Mouse (Mus musculus): ENCODE data around the gene BC049715. TPM values are rescaled to one million over a fixed set of nuclear protein-coding genes. Genes with fewer than 3 reads are reported as not detected.

Gene BC049715
- total and polyA plus RNA-seq, 3 experiments, result 0.27 to 1.2 TPM; not detected in 1

- DNase-seq (ENCODE audit: low read depth, low spot score), result no peak
- H3K4me1 ChIP-seq (ENCODE audit: control insufficient read depth in 1 of 2, insufficient read depth in 2 of 2, low read length in 2 of 2), result peaks cover 0 to 4% of the 10 kb centered on the region in 2 experiments; a peak in 2 of 4 replicates
- peaks cover under 1% of the 10 kb centered on the region for H3K79me2 ChIP-seq (ENCODE audit: control insufficient read depth, insufficient read depth, low read length, poor library complexity)
- TF ChIP-seq CHD1 (IDR thresholded peaks at IDR 0.05; ENCODE audit: low read depth, low read length) (no peak), ZNF384 (IDR thresholded peaks at IDR 0.05; ENCODE audit: low read depth, low read length) (no peak), UBTF (IDR thresholded peaks at IDR 0.05; ENCODE audit: borderline replicate concordance, insufficient read depth, low read depth, low read length) (no peak), TBP (IDR thresholded peaks at IDR 0.05; ENCODE audit: low read depth, low read length) (0 out of 2 replicates have a peak, but pooled peaks have one; percentile 29), CTCF (IDR thresholded peaks at IDR 0.05 in 2 of 3, conservative IDR thresholded peaks at IDR 0.05 in 1 of 3; ENCODE audit: control insufficient read depth in 1 of 3, insufficient read depth in 1 of 3, low read depth in 2 of 3, low read length in 3 of 3, poor library complexity in 1 of 3, severe bottlenecking in 1 of 3) (no peak), TAL1 (IDR thresholded peaks at IDR 0.05; ENCODE audit: low read length) (peak; percentile 23; the same call in 1 of the 2 replicates), ZKSCAN1 (IDR thresholded peaks at IDR 0.05; ENCODE audit: low read depth, low read length) (no peak), GATA1 (IDR thresholded peaks at IDR 0.05; ENCODE audit: low read depth, low read length) (peak; percentile 82)
- peaks cover 0 to 13% of the 10 kb centered on the region in 2 experiments; a peak in 2 of 4 replicates for H3K36me3 ChIP-seq (ENCODE audit: control insufficient read depth in 1 of 2, insufficient read depth in 2 of 2, low read length in 2 of 2)
- H3K4me3 ChIP-seq (ENCODE audit: control insufficient read depth in 1 of 2, insufficient read depth in 1 of 2, low read depth in 2 of 2, low read length in 2 of 2), result peak overlapping the region; percentile 3 to 32; a peak in 3 of 4 replicates
- no peaks in the 10 kb centered on the region for H3K27me3 ChIP-seq (ENCODE audit: control insufficient read depth in 1 of 2, insufficient read depth in 2 of 2, low read length in 2 of 2)
- peak overlapping the region; percentile 77 for H3K9ac ChIP-seq (ENCODE audit: control insufficient read depth, low read depth, low read length, poor library complexity, severe bottlenecking)
- peak overlapping the region; percentile 99 for H3K27ac ChIP-seq (ENCODE audit: control insufficient read depth, low read depth, low read length)
- H3K9me3 ChIP-seq (replicated peaks; ENCODE audit: insufficient read depth, low read length), result no peaks in the 10 kb centered on the region
Observed at GRCm38 (mm10) chr6:136803093-136803738, 24.2 kb upstream of the BC049715 start.

- Histone ChIP-seq H3K27me3 (ENCODE audit: control insufficient read depth in 1 of 2, insufficient read depth in 2 of 2, low read length in 2 of 2) (no peaks in the 10 kb centered on the region), H3K36me3 (ENCODE audit: control insufficient read depth in 1 of 2, insufficient read depth in 2 of 2, low read length in 2 of 2) (peaks cover 0 to 13% of the 10 kb centered on the region in 2 experiments; a peak in 2 of 4 replicates), H3K9ac (ENCODE audit: control insufficient read depth, low read depth, low read length, poor library complexity, severe bottlenecking) (peak within 1 kb of the TSS; percentile 77), H3K27ac (ENCODE audit: control insufficient read depth, low read depth, low read length) (peak within 1 kb of the TSS; percentile 99), H3K79me2 (ENCODE audit: control insufficient read depth, insufficient read depth, low read length, poor library complexity) (peaks cover 9% of the 10 kb centered on the region), H3K9me3 (replicated peaks; ENCODE audit: insufficient read depth, low read length) (no peaks in the 10 kb centered on the region), H3K4me1 (ENCODE audit: control insufficient read depth in 1 of 2, insufficient read depth in 2 of 2, low read length in 2 of 2) (peaks cover 0 to 4% of the 10 kb centered on the region in 2 experiments; a peak in 2 of 4 replicates), H3K4me3 (ENCODE audit: control insufficient read depth in 1 of 2, insufficient read depth in 1 of 2, low read depth in 2 of 2, low read length in 2 of 2) (peak within 1 kb of the TSS; percentile 7 to 47)
- DNase-seq (ENCODE audit: low read depth, low spot score), result peak; percentile 99
- TF ChIP-seq TBP (IDR thresholded peaks at IDR 0.05; ENCODE audit: low read depth, low read length) (peak; percentile 99), CHD1 (IDR thresholded peaks at IDR 0.05; ENCODE audit: low read depth, low read length) (no peak), JUND (IDR thresholded peaks at IDR 0.05; ENCODE audit: low read depth, low read length) (no peak), USF1 (IDR thresholded peaks at IDR 0.05; ENCODE audit: low read depth, low read length) (no peak), POLR2AphosphoS5 (IDR thresholded peaks at IDR 0.05; ENCODE audit: borderline replicate concordance, low read depth, low read length) (peak; percentile 100), TCF12 (IDR thresholded peaks at IDR 0.05; ENCODE audit: low read depth, low read length) (no peak), MYB (IDR thresholded peaks at IDR 0.05; ENCODE audit: low read depth, low read length) (no peak), KAT2A (conservative IDR thresholded peaks at IDR 0.05; ENCODE audit: low read depth, low read length) (no peak), MXI1 (IDR thresholded peaks at IDR 0.05; ENCODE audit: low read depth, low read length) (no peak), ETS1 (IDR thresholded peaks at IDR 0.05; ENCODE audit: low read depth, low read length) (no peak), GATA1 (IDR thresholded peaks at IDR 0.05; ENCODE audit: low read depth, low read length) (no peak; the same call in 1 of the 2 replicates), USF2 (IDR thresholded peaks at IDR 0.05; ENCODE audit: borderline replicate concordance in 1 of 2, insufficient read depth in 1 of 2, low read depth in 1 of 2, low read length in 2 of 2) (no peak), TAL1 (IDR thresholded peaks at IDR 0.05; ENCODE audit: low read length) (no peak), POLR2A (IDR thresholded peaks at IDR 0.05; ENCODE audit: control insufficient read depth in 1 of 2, insufficient read depth in 1 of 2, low read depth in 1 of 2, low read length in 2 of 2, poor library complexity in 1 of 2) (peak; percentile 98 to 100), UBTF (IDR thresholded peaks at IDR 0.05; ENCODE audit: borderline replicate concordance, insufficient read depth, low read depth, low read length) (peak; percentile 98)
Observed at GRCm38 (mm10) chr6:136803739-136804633, 23.4 kb upstream of the BC049715 start, which contains the start of gene Hist4h4. Gene Hist4h4 (minus strand): TSS chr6:136804415.
